Mouse (Mus musculus): ENCODE results near the gene Rgs3.

Gene Rgs3

DNA sequence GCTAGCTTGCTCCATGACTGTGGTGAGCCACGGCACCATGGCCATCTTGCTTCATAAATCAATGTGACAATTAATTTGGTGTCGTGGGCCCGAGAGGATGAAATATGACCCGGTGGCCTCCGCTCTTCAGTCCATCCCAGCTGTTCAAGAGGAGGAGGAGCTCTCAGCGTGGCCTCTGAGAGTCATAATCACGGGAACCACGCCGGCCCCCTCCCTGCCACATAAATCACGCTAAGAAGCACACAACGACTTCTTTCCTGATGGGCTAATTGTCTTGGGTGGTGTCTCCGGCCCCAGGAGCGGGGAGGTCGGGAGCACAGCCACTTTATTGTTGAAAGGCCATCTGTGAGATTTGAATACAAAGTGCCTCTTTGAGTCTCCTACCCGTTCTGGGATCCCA lies 99.6 kb downstream of the Rgs3 start:
- DNase-seq (ENCODE audit: low spot score), result peak; percentile 64

DNA sequence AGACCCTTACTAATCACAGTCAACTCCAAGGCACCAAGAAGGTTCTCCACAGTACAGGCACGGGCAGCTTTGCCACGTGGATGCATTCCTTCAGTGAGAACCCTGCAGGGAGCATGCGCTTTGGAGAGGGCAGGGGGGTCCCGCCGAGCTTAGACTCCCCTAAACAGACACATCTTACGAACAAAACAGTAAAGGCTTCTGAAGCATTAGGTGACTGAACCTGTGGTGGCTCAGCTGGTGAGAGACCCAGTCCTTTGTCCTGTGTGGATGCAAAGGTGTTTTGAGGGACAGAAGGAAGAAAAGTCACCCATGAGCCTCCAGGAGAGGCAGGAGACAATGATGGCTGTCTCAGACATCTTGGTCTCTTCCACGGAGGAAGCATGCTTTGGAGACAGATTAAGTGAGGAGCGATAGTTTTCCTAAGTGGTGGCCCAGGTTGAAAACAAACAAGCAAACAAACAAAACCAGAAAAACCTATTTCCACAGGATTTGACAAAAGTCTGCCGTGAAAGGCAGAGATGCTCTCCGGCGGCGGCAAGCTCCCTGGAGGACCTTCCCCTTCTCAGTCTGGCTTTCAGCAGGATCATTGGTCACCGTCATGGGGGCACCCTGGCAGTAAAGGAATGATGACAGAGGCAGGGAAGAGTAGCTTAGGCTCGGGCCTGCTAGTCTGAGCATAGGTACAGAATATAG lies 100.4 kb downstream of the Rgs3 start:
- DNase-seq (ENCODE audit: low spot score), result no peak

DNA sequence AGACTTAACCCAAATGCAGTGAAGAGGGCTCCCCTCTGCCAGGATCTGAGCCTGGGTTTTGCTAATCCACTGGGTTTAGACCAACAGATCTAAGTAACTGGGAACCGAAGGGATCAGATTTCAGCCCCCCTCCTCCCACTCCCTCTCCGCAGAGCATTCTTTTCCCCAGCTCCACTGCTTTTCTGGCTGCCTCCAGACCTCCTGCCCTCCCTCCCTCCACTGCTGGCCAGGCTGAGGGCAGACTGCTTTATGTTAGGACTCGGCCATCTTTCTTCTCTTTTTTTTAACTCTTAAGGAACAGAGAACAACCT lies 100.9 kb downstream of the Rgs3 start:
- DNase-seq (ENCODE audit: low spot score), result no peak

DNA sequence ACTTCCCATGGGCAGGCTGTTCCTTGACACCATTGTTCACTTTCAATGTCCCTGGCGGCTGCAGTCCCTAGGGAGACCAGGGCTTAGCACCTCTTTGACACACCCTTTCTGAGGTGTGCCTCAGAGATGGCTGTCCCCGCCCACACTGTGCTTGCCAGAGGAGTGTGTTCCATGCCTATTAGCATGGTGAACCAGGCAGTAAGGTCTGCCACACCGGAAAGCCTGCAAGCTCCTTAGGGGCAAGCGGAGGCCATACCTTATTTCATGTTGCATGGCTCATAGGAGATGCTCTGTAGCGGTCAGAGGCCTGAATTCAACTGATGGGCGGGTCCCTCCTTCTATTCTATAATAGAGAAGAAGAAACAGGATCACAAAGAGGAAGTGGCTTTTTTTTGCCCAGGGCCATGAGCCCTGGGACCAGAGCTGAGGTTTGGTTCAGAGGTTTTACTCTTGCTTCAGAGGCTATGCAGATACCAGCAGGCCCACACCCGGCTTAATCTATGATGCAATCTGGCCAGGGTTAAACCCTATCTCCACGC lies 101.7 kb downstream of the Rgs3 start:
- DNase-seq (ENCODE audit: low spot score), result peak; percentile 61

DNA sequence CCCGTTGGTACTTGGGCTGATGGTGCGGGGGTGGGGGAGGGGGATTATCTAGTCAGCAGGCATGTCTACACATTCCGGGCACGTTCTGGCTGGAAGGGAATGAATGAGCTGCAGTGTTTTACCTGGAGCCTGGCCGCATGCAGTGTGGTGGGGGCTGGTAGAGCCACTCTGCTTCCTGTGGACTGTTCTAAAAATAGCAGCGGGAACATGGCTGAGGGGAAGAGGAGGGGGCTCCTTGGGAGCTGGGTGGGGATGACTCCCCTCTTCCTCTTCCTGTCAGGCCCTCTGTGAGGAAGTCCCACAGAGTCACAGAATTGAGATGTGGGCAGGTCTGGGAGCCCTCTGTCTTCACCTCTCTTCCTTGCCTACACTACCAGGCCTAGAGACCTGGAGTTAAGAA lies 103.7 kb downstream of the Rgs3 start:
- DNase-seq (ENCODE audit: low spot score), result no peak

DNA sequence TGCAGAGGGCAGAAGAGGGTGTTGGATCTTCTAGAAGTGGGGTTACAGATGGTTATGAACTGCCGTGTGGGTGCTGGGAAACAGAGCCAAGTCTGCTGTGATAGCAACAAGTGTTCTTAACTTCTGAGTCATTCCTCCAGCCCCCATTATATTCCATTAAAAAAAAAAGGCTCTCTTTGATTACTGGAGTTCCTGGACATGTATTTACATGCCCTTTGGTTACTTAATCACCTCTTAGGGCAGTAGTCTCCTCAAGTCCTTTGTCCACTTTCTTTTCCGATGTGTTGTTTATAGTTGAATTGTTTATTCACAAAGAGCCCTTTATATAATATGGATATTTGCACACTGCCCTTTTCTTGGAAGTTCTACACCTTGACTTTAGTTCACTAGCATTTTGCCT lies 106.2 kb downstream of the Rgs3 start:
- DNase-seq (ENCODE audit: low spot score), result peak; percentile 34

DNA sequence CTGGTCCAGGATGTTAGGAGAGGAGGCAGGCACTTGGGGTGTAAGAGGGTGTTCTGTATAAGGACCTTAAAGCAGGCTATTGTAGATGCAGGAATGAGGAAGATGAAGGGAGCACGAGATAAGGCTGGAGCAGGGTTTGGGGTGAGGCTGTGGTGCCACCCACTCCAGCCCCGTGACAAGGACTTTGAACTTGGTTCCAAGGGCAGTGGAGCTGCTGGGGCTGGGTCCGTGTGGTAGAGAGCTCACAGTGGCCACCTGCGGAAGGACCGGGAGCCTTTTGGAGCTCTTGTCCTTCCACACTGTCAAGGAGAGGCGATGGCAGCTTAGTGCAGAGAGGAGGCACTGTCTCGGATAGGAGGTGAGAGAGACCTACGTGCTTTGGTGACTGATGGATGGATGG lies 109.0 kb downstream of the Rgs3 start:
- no peak for DNase-seq (ENCODE audit: low spot score)

DNA sequence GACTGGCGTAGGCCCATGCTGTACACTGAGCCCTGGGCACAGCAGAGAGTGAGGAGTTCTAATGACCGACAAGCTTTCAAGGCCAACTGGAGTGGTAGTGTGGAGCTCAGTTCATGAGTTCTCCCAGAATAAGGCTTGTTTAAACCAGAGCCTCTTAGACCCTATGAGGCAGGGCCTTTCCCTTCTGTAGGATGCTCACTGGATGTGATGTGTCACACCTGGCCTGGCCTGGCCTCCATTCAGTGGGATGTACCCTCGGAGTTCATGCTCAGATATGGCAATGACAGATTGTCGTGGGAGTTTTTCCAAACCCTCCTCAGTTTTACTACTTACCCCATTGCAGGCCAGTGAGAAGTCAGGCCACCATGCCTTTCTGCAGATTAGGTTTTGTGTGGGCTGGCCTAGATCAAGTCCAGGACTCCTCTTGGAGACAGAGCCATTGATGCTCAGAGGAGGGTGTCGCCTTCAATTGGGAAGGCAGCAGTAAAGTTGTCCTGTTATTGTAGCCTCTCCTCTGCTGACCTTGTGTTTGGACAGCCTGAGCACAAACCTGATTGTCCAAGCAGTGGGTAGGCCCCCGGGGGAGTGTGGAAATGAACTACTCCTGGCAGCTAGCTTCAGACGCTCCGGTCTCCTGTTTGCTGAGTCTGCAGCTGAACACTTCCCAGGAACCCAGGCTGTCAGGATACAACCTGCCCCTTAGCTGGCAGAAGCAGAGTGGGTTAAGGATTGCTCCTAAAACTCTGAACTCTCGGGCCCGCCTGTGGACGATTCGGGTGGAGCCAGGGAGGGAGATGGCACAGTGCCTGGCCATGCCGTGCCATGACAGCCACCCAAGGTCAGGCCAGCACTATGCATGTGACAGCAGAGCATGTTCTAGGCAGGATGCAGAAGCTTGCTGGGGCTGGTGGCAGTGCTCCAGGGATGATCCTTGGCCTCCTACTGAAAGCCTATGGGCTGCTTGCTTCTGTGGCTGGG lies 109.7 kb downstream of the Rgs3 start:
- DNase-seq (ENCODE audit: low spot score), result peak; percentile 45

DNA sequence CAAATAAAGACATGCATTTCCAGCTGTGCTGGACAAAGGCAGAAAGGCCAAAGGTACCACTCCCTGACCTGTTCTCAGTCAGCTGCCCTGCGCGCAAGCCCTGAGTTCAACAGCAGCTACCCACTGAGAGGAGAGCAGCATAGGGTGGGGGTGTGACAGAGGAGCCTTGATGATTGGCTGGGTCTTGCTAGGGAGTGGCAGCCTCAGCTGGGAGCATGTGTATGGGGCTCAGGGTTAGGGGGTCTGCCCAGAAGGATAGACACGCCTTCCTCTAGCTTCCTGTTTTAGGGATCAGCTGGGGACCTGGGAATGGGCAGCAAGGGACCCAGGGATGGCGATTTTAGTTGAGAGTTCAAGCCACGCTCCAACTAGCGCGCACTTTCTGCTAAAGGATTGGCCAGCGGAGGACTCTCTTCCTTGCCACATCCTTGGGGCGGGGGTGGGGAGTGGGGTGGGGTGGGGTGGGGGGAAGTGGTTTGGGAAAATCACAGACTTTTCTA lies 113.9 kb downstream of the Rgs3 start:
- DNase-seq (ENCODE audit: low spot score), result no peak

DNA sequence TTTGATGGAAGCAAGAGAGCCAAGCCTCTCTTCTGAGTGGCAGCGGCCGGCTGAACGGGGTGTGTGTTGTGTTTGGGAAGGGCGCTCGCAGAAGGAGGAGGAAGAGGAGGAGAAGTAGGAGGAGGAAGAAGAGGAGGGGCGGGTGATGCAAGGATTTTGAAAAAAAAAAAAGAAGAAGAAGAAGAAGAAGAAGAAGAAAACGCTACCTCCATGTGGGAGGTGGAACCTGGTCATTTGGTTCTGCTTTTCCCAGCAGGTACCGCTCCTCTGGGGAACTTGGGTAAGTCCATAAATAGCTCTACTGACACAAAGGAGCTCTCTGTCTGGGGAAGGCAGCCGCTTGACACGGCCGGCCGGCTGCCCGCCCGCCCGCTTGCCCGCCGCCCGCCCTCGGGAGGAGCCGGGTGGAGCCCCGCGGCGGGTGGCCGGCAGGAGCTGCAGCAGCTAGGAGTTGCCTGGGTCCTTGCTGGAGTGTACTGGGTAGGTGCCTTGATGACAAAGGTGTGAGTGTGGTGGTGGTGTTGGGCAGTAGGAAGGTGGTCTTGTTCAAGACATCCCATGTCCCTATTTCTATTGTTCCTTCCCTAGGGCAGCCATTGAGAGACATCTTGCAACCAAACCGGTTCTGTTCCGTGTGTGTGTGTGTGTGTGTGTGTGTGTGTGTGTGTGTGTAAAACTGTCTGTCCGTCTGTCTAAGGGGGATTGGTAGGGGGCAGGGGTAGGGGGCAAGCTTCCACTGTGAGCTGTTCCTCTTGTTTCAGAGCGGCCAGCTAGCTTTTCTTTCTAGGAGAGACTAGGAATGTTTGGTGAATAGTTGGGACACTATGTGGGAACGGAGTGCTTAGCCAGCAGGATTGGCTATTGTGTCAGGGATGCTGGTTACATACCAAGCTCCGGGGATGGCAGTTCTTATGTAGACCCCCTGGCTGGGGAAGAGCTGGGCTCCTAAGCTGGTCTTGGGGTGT lies 114.7 kb downstream of the Rgs3 start:
- no peak for DNase-seq (ENCODE audit: low spot score)

DNA sequence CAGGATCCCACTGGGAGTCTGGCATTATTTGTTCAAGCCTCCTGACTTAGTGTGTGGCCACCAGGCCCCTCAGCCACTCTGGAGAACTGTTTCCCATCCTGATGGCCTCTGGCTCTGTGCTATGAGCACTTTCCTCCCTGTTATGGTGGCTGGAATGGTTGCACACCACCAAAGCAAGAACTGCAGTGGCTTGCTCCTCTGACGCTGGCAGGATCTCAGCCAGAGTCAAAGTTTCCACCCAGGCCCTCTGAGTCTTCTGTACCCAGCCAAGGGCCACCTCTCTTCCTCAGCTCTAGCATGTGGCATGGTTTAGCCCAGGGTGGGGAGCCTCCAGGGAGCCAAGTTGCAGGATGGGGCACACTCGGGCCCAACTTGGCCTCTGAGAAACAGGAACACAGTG lies 115.7 kb downstream of the Rgs3 start:
- DNase-seq (ENCODE audit: low spot score), result no peak

DNA sequence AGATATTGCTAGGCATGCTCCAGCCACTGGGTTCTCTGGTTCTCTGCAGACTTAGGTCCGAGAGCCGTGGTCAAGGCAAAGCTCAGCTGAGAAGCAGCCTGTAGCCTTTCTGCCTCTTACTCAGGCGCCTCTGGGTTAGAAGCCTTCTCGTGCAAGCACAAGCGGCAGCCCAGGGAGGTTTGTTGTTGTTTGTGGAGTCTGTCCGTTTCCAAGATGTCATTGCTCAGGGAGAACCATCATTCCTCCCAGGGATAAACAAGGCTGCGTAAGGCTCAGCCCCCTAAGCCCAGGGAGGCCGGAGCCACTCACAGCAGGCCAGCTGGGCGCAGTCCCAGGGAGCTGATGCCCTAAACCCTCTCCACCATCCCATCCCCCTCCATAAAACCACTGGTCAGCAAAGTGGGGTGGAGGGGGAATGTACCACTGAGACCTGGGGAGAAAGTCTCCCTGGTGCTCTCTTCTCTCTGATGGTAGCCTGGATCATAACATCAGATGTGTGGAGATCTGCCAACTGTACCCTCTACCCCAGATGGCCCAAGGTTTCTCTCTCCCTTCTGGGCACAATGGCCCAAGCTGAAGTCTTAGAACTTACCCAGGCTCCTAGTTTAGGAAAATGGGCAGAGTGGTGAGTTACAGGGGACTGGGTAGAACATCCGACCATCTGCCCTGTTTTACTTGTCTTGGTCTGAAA lies 117.5 kb downstream of the Rgs3 start:
- DNase-seq (ENCODE audit: low spot score), result no peak

DNA sequence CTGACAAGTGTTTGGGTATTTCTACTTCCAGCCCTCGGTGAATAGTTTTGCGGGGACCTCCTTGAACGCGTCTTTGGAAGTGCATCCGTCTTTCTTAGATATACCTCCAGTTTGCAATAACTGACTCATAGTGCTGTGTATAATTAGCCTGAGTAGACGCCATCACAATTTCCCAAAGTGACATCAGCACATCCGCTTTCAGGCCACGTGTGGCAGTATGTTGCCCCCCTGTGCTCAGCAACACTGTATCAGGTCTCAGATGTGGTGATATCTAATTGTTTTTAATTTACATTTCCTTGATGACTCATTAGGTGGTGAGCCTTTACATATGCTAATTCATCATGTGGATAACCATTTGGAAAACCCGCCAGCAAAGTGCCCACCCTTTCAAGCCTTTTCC lies 119.5 kb downstream of the Rgs3 start:
- no peak for DNase-seq (ENCODE audit: low spot score)

DNA sequence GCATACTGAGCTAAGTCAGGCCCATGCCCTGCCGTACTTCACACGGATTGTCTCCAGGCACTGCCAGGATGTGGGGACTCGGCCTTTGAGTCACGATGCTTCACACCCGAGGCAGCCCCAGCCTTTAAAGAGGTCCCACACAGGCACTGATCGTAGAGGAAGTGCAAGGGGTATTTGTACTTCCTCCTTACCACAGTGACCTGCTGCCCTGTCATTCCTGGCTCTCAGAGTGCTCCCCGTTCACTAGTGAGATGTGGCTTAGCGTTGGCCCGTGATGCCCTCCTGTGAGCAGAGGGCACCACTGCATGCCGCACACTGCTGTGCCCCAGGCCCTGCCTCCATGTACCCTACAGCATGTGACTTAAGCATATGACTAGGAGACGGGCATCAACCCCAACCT lies 121.8 kb downstream of the Rgs3 start:
- DNase-seq (ENCODE audit: low spot score), result no peak

DNA sequence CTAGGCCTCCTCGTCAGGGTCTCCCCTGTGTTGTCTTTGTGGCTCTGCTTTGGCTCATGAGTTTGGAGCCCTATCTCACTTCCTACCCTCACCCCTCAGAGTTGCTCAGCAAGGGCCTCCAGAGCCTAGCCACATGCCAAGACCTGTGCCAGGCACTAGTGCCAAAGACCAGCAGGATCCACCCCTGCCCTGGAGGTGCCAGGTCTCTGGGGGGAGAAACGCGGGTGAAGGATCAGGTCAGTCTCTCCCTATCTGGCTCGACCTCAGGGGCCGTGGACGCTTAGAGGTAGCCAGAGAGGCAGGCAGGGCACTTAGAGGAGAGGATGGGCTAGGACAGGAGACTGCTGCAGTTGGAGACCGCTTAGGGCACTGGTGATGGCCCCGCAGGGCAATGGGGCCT lies 122.7 kb downstream of the Rgs3 start:
- no peak for DNase-seq (ENCODE audit: low spot score)

DNA sequence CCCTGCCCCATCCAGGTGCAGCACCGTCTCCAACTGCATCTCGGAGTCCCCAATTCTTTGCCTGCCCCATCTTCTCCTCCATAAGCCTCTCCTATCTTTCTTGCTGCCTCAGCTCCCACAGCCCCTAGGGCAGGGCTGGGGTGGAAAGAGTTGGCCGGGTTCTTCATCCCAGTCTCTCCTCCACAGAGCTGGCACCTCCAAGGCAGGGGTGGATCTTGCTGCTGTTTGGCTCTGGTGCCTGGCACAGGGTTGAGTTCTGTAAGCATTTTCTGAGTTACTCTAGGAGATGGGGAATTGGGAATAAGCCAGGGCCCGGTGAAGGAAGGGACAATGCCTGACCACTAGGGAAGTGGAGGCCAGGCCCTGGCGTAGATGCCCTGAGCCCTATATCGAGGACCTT lies 123.5 kb downstream of the Rgs3 start:
- no peak for DNase-seq (ENCODE audit: low spot score)

DNA sequence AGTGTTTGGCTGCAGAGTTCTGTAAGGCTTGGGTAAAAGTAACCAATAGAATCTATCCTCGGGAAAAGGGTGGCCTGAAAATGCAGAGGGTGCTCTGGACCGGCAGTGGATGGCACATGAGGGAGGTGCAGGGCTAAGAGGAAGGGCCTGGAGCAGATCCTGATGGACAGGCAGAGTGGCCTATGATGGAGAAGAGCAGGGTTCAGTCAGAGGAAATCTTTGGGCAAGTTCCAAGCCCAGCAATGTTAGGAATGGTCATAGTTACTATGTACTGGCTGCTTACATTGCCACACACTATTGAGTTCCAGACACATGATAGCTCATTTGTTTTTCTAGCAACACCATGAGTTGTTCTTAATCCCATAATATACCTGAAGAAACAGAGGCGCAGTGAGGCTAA lies 124.7 kb downstream of the Rgs3 start:
- peak; percentile 81 for DNase-seq (ENCODE audit: low spot score)

DNA sequence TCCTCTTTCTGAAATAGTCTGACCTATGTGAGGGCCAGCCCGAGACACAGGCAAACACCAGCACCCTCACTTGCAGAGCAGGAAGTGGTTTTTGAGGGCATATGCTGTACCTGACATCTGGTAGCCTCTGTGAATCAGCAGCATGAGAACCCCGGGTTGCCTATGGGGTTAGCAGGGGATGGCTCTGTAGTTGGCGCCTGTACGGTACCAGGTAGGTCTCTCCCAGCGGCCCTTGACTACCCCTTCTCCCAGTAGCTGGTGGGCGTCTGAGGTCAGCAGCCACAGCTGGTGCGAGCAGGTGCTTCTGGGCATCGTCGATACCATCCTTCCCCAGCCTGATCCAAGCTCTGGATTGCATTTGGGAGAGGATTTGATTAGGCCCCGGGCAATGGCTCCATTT lies 125.6 kb downstream of the Rgs3 start:
- no peak for DNase-seq (ENCODE audit: low spot score)

DNA sequence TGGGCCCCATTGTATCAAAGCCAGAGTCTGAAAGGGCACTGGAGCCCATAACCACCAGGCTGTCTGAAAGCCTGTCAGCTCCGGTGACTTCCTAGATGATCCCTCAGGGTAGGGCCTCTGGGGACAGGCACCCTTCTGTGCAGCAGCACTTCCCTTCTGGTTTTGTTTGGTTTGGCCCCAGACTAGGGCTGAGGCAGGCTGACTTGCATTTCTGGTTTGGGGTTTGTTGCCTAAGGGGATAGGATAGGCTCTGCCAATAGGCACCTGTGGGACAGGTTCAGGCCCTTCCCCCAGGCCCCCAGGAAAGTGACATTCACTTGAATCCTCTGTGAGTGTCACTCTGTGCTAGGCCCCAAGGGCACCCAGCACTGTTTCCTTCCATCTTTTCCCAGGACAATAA lies 127.1 kb downstream of the Rgs3 start:
- DNase-seq (ENCODE audit: low spot score), result no peak

DNA sequence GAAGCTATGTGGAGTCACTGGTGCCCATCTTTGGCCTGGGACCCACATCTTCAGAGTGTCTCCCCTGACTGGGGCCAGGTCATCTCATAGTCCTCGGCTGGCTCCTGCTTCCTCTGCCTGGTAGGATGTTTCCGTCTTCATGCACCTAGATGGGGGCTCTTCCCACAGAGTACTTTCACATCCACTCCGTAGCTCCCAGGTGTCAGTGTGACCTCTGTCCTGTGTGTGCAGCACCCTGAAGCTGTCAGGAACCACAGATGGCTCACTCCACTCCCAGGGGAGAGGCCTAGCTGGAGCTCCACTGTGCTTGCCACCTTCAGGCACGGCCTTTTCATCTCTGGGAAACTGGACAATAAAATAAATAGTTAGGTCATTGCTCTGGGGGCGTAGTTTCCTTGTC lies 128.5 kb downstream of the Rgs3 start:
- DNase-seq (ENCODE audit: low spot score), result no peak

DNA sequence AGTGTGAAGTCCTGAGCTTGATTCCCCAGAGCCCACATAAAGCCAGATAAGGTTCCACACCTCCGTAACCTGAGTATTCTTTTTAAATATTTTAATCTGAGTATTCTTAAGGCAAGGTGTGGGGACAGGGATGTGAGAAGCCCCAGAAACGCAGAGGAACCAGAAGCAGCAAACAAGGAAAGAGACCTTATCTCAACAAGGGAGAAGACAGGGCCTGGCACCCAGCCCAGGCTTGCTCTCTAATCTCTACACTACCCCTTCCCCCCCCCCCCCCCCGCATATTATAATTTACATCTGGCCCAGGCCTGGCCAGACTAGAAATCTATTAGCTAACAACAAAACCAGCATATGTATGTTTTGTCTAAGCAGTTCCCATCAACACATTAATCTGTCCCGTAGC lies 131.3 kb downstream of the Rgs3 start:
- DNase-seq (ENCODE audit: low spot score), result no peak
